Mouse (Mus musculus) olfactory bulb, adult 2 months (tissue): ENCODE results near the gene Spatc1l.

Source experiments
- CTCF ChIP-seq: fragments of 200-500 bp; IDR thresholded peaks from 2 replicates; pipeline ENCODE4 v1.5.1; 2012; ENCODE audit warnings: low read depth, mild to moderate bottlenecking, low read length, moderate library complexity; ENCODE audit not compliant: insufficient read depth
- POLR2A ChIP-seq: fragments of 200-500 bp; IDR thresholded peaks from 2 replicates; pipeline ENCODE4 v1.6.1; 2012; ENCODE audit warnings: mild to moderate bottlenecking, low read depth, low read length, moderate library complexity; ENCODE audit not compliant: insufficient read depth

- TF ChIP-seq POLR2A (no peak), CTCF (no peak)
These were observed 13.9 kb upstream of the Spatc1l start for GRCm38 (mm10) chr10:76548218-76548617.
